Mouse (Mus musculus) lung, adult 2 months (tissue): Measurements from ENCODE around the gene Rbm12.

Experiments used
- CTCF ChIP-seq: fragments of 200-500 bp; IDR thresholded peaks from 2 replicates; pipeline ENCODE4 v1.5.1; 2011; ENCODE audit warnings: mild to moderate bottlenecking, low read length, control low read depth; ENCODE audit not compliant: insufficient read depth
- POLR2A ChIP-seq: fragments of 200-500 bp; IDR thresholded peaks from 2 replicates; pipeline ENCODE4 v1.6.1; 2011; ENCODE audit warnings: low read depth, mild to moderate bottlenecking, control low read depth, low read length, borderline replicate concordance; ENCODE audit errors: extremely low read depth

- TF ChIP-seq CTCF: no peak
- no peak for TF ChIP-seq POLR2A
These were observed 27.2 kb downstream of the Rbm12 start for GRCm38 (mm10) chr2:156084541-156084940.
